Mouse (Mus musculus): Measurements from ENCODE around the gene Nkap.

GRCm38 (mm10) chrX:37191105-37191743 is 64.6 kb downstream of the Nkap start, which contains the start of the genes Ndufa1 and Rnf113a1:
- no peak for TF ChIP-seq EP300 (IDR thresholded peaks at IDR 0.05; ENCODE audit: low read depth)
- no peak for TF ChIP-seq CTCF (IDR thresholded peaks at IDR 0.05; ENCODE audit: low read depth)
